Mouse (Mus musculus) heart, embryonic 13.5 days (tissue): Measurements from ENCODE around the gene Kat5. TPM values are rescaled to one million over a fixed set of nuclear protein-coding genes. Genes with fewer than 3 reads are reported as not detected.

ENCODE experiments used
- ATAC-seq: fragments of 200-750 bp; cut with Nextera tagmentation; 2 replicates; pipeline ENCODE4 v1.8.0; 2017; ENCODE audit warnings: moderate TSS enrichment; ENCODE audit not compliant: insufficient number of reproducible peaks, low FRiP score, low TSS enrichment; ENCODE audit errors: extremely low read depth
- H3K27ac ChIP-seq: fragments of 300-500 bp; sonication (generic); replicated peaks from 2 replicates; pipeline ENCODE4 v1.5.1; 2015; ENCODE audit warnings: moderate library complexity, mild to moderate bottlenecking, inconsistent platforms
- H3K27me3 ChIP-seq: fragments of 300-500 bp; sonication (generic); replicated peaks from 2 replicates; pipeline ENCODE4 v1.6.1; 2015; ENCODE audit warnings: mild to moderate bottlenecking, inconsistent platforms
- H3K36me3 ChIP-seq: fragments of 300-500 bp; sonication (generic); 2 replicates; pipeline ENCODE4 v1.6.1; 2015; ENCODE audit warnings: mild to moderate bottlenecking, inconsistent platforms
- H3K4me1 ChIP-seq: fragments of 300-500 bp; sonication (generic); 2 replicates; pipeline ENCODE4 v1.6.1; 2015; ENCODE audit warnings: inconsistent platforms
- H3K4me2 ChIP-seq: fragments of 300-500 bp; sonication (generic); 2 replicates; pipeline ENCODE4 v1.6.1; 2015; ENCODE audit warnings: inconsistent platforms, mild to moderate bottlenecking, moderate library complexity
- H3K4me3 ChIP-seq: fragments of 300-500 bp; sonication (generic); 2 replicates; pipeline ENCODE4 v1.5.1; 2015; ENCODE audit warnings: moderate library complexity, mild to moderate bottlenecking, inconsistent platforms
- H3K9ac ChIP-seq: fragments of 300-500 bp; sonication (generic); 2 replicates; pipeline ENCODE4 v1.6.1; 2015; ENCODE audit warnings: inconsistent platforms, mild to moderate bottlenecking, moderate library complexity
- H3K9me3 ChIP-seq: fragments of 300-500 bp; sonication (generic); 2 replicates; pipeline ENCODE4 v1.6.1; 2016; ENCODE audit warnings: inconsistent platforms
- WGBS: fragments of 180-500 bp; shearing (Covaris S2); methylation state at CpG from one replicate; pipeline ENCODE4 v1.1.7; 2015; ENCODE audit warnings: mixed read lengths; 5-methylcytosine and 5-hydroxymethylcytosine counted together
- polyA plus RNA-seq: library from polyadenylated mRNA; unstranded; fragments of >200 nt; fragmentation: Nextera tagmentation; extraction: Ambion mirVana; gene quantifications from 2 replicates; pipeline ENCODE4 v1.2.1, GENCODE M21; 2015

Gene Kat5
- polyA plus RNA-seq, 1 experiment from 2014 or later, result 31.0 TPM

GRCm38 (mm10) chr19:5599224-5599623 is 10.8 kb downstream of the Kat5 start:
- Histone ChIP-seq H3K4me1 (peaks cover 15% of the 10 kb centered on the region), H3K36me3 (peaks cover 16% of the 10 kb centered on the region), H3K4me2 (no peak overlapping the region), H3K27ac (no peak overlapping the region), H3K9me3 (no peaks in the 10 kb centered on the region), H3K9ac (no peak overlapping the region), H3K27me3 (peaks cover 9% of the 10 kb centered on the region; the same call in 1 of the 2 replicates), H3K4me3 (no peak overlapping the region)
- no peak for ATAC-seq
- WGBS, result 65% methylated on average over 4 of the region's 4 CpGs

- H3K4me3 ChIP-seq, result no peak overlapping the region
- no peaks in the 10 kb centered on the region for H3K9me3 ChIP-seq
- H3K27ac ChIP-seq, result no peak overlapping the region
- no peaks in the 10 kb centered on the region for H3K36me3 ChIP-seq
- H3K4me2 ChIP-seq, result no peak overlapping the region
- ATAC-seq, result no peak
- no peaks in the 10 kb centered on the region for H3K4me1 ChIP-seq
- no peaks in the 10 kb centered on the region for H3K27me3 ChIP-seq
- WGBS, result 82% methylated on average over 6 of the region's 6 CpGs
- H3K9ac ChIP-seq, result no peak overlapping the region
Observed at GRCm38 (mm10) chr19:5591888-5592287, 18.1 kb downstream of the Kat5 start.

GRCm38 (mm10) chr19:5589159-5589558 is 20.9 kb downstream of the Kat5 start:
- no peak for ATAC-seq
- no peaks in the 10 kb centered on the region for H3K9me3 ChIP-seq
- no peak overlapping the region for H3K9ac ChIP-seq
- no peak overlapping the region for H3K4me2 ChIP-seq
- no peak overlapping the region for H3K4me3 ChIP-seq
- peaks cover 4% of the 10 kb centered on the region for H3K27me3 ChIP-seq
- 72% methylated on average over 9 of the region's 9 CpGs for WGBS
- no peak overlapping the region for H3K27ac ChIP-seq
- H3K4me1 ChIP-seq, result no peaks in the 10 kb centered on the region
- no peaks in the 10 kb centered on the region for H3K36me3 ChIP-seq

- Histone ChIP-seq H3K36me3 (no peaks in the 10 kb centered on the region), H3K4me1 (no peaks in the 10 kb centered on the region), H3K4me3 (no peak overlapping the region), H3K27me3 (peaks cover 18% of the 10 kb centered on the region), H3K9ac (no peak overlapping the region), H3K27ac (no peak overlapping the region), H3K9me3 (no peaks in the 10 kb centered on the region), H3K4me2 (no peak overlapping the region)
- ATAC-seq, result no peak; the same call in 1 of the 2 replicates
- 68% methylated on average over 2 of the region's 2 CpGs for WGBS
Observed at GRCm38 (mm10) chr19:5581995-5582394, 28.0 kb downstream of the Kat5 start.

GRCm38 (mm10) chr19:5580776-5581175 is 29.3 kb downstream of the Kat5 start:
- H3K9ac ChIP-seq, result no peak overlapping the region
- H3K27ac ChIP-seq, result no peak overlapping the region
- no peak overlapping the region for H3K4me2 ChIP-seq
- H3K4me3 ChIP-seq, result no peak overlapping the region
- no peak for ATAC-seq
- H3K9me3 ChIP-seq, result no peaks in the 10 kb centered on the region
- peaks cover 18% of the 10 kb centered on the region for H3K27me3 ChIP-seq
- no peaks in the 10 kb centered on the region for H3K36me3 ChIP-seq
- no peaks in the 10 kb centered on the region for H3K4me1 ChIP-seq
- 81% methylated on average over 6 of the region's 6 CpGs for WGBS

- WGBS, result 57% methylated on average over 4 of the region's 4 CpGs
- ATAC-seq, result no peak
- H3K9ac ChIP-seq, result no peak overlapping the region
- no peaks in the 10 kb centered on the region for H3K9me3 ChIP-seq
- H3K4me2 ChIP-seq, result no peak overlapping the region
- no peak overlapping the region for H3K27ac ChIP-seq
- no peak overlapping the region for H3K4me3 ChIP-seq
- peaks cover 18% of the 10 kb centered on the region for H3K27me3 ChIP-seq
- H3K4me1 ChIP-seq, result no peaks in the 10 kb centered on the region
- H3K36me3 ChIP-seq, result no peaks in the 10 kb centered on the region
Observed at GRCm38 (mm10) chr19:5579971-5580370, 30.1 kb downstream of the Kat5 start.

GRCm38 (mm10) chr19:5575336-5575735 is 34.7 kb downstream of the Kat5 start:
- H3K4me2 ChIP-seq, result no peak overlapping the region
- H3K27ac ChIP-seq, result no peak overlapping the region
- H3K27me3 ChIP-seq, result peaks cover 7% of the 10 kb centered on the region; the same call in 1 of the 2 replicates
- peaks cover 15% of the 10 kb centered on the region for H3K36me3 ChIP-seq
- no peaks in the 10 kb centered on the region for H3K4me1 ChIP-seq
- WGBS, result 87% methylated on average over 1 of the region's 1 CpGs
- no peaks in the 10 kb centered on the region for H3K9me3 ChIP-seq
- no peak for ATAC-seq
- no peak overlapping the region for H3K9ac ChIP-seq
- no peak overlapping the region for H3K4me3 ChIP-seq

- WGBS, result 81% methylated on average over 19 of the region's 19 CpGs
- Histone ChIP-seq H3K27me3 (peaks cover 13% of the 10 kb centered on the region), H3K27ac (no peak overlapping the region), H3K4me3 (no peak overlapping the region), H3K9ac (no peak overlapping the region), H3K4me1 (peaks cover 10% of the 10 kb centered on the region), H3K36me3 (peaks cover 26% of the 10 kb centered on the region), H3K4me2 (no peak overlapping the region), H3K9me3 (no peaks in the 10 kb centered on the region)
- no peak for ATAC-seq
Observed at GRCm38 (mm10) chr19:5572331-5573125, 37.5 kb downstream of the Kat5 start.

GRCm38 (mm10) chr19:5571831-5572230 is 38.2 kb downstream of the Kat5 start:
- peaks cover 13% of the 10 kb centered on the region for H3K27me3 ChIP-seq
- 59% methylated on average over 5 of the region's 5 CpGs for WGBS
- H3K9me3 ChIP-seq, result no peaks in the 10 kb centered on the region
- no peak overlapping the region for H3K4me3 ChIP-seq
- H3K4me2 ChIP-seq, result no peak overlapping the region
- peaks cover 26% of the 10 kb centered on the region for H3K36me3 ChIP-seq
- H3K27ac ChIP-seq, result no peak overlapping the region
- no peak overlapping the region for H3K9ac ChIP-seq
- H3K4me1 ChIP-seq, result peaks cover 15% of the 10 kb centered on the region
- ATAC-seq, result no peak

GRCm38 (mm10) chr19:5570353-5571246 is 39.4 kb downstream of the Kat5 start:
- H3K4me3 ChIP-seq, result no peak overlapping the region
- WGBS, result 87% methylated on average over 32 of the region's 32 CpGs
- ATAC-seq, result no peak

GRCm38 (mm10) chr19:5569521-5569920 is 40.5 kb downstream of the Kat5 start:
- no peak overlapping the region for H3K27ac ChIP-seq
- H3K9ac ChIP-seq, result peak overlapping the region; percentile 83; the same call in 1 of the 2 replicates
- ATAC-seq, result no peak
- 82% methylated on average over 10 of the region's 10 CpGs for WGBS
- peaks cover 21% of the 10 kb centered on the region for H3K4me1 ChIP-seq
- H3K36me3 ChIP-seq, result peaks cover 26% of the 10 kb centered on the region
- H3K9me3 ChIP-seq, result no peaks in the 10 kb centered on the region
- H3K4me3 ChIP-seq, result no peak overlapping the region
- no peak overlapping the region for H3K4me2 ChIP-seq
- H3K27me3 ChIP-seq, result peaks cover 35% of the 10 kb centered on the region

More at GRCm38 (mm10) chr19:5570353-5571246, 39.4 kb downstream of the Kat5 start:
- Histone ChIP-seq H3K27ac (no peak overlapping the region), H3K27me3 (peaks cover 25% of the 10 kb centered on the region), H3K9ac (no peak overlapping the region), H3K9me3 (no peaks in the 10 kb centered on the region), H3K4me1 (peaks cover 21% of the 10 kb centered on the region), H3K36me3 (peaks cover 26% of the 10 kb centered on the region), H3K4me2 (no peak overlapping the region)
